Mouse (Mus musculus) cerebellum, adult 2 months (tissue): ENCODE data around the gene Prr15l.

Experiments
- CTCF ChIP-seq: fragments of 200-500 bp; IDR thresholded peaks from 2 replicates; pipeline ENCODE4 v1.5.1; 2011; ENCODE audit warnings: low read depth, mild to moderate bottlenecking, control low read depth, low read length, moderate library complexity, borderline replicate concordance; ENCODE audit not compliant: insufficient read depth
- POLR2A ChIP-seq: fragments of 200-500 bp; IDR thresholded peaks from 2 replicates; pipeline ENCODE4 v1.6.1; 2011; ENCODE audit warnings: low read length, control low read depth, borderline replicate concordance; ENCODE audit not compliant: insufficient read depth

DNA sequence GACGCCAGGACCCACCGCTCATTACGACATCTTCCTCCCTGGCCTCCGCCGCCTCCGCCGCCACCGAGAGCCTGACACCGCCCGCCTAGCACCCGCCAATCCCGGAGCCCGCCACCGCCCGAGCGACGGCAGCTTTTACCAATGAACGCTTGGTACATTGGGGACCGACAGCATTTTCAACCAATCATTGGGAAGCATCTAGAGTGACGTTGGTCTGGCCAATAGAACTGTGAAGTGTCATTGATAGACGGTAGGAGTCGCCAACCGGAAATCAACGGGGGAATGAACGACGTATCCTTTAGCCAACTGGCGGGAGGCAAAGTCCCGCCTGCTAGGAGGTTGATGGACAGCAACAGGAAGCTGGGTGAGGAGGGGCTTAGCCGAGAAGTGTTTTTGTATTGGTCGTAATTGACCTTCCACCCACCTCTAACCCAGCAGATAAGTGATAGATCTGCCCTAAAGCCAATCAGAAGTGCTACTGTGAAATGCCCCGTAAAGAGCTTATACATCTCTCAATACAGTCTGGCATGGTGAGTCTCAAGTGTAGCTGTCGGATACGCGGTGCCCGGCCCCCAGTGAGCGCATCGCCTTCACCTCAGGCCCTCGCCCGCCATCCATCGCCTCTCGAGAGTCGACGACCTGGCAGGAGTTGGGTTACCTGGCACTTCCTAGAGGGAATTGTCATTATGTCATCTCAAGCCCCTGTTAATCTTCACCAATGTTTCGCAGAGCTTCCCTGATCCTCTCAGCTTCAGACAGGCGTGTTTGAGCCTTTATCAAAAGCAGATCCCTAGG lies 49.9 kb downstream of the Prr15l start:
- TF ChIP-seq POLR2A (peak; percentile 82; the same call in 1 of the 2 replicates), CTCF (no peak)
